Mouse (Mus musculus): ENCODE results near the gene Clca4a.
"Not testable (repeated sequence)": the region's sequence is repeated elsewhere in the genome, so short reads cannot be mapped to it uniquely, and the experiment has no call there.

Gene Clca4a

GRCm38 (mm10) chr3:144974945-144975344, at the start of gene Clca4a:
TSS of gene Clca4a (minus strand) at chr3:144975045.
- no peak for DNase-seq (ENCODE audit: low read depth, low spot score)

GRCm38 (mm10) chr3:145017807-145018206, 43.0 kb upstream of the Clca4a start:
- peak; percentile 31 for DNase-seq (ENCODE audit: low read depth, low spot score)

- no peak for DNase-seq (ENCODE audit: low read depth, low spot score)
These were observed 29.6 kb upstream of the Clca4a start for GRCm38 (mm10) chr3:145004422-145004821.

GRCm38 (mm10) chr3:145000912-145001311, 26.1 kb upstream of the Clca4a start:
- DNase-seq (ENCODE audit: low read depth, low spot score) = no peak

- no peak for DNase-seq (ENCODE audit: low read depth, low spot score)
These were observed 18.2 kb upstream of the Clca4a start for GRCm38 (mm10) chr3:144993055-144993454.

- DNase-seq (ENCODE audit: low read depth, low spot score) = no peak
These were observed 17.8 kb upstream of the Clca4a start for GRCm38 (mm10) chr3:144992618-144993017.

- DNase-seq (ENCODE audit: low read depth, low spot score) = peak; percentile 67
These were observed 11.0 kb upstream of the Clca4a start for GRCm38 (mm10) chr3:144985890-144986289.

GRCm38 (mm10) chr3:144980551-144980950, 5.7 kb upstream of the Clca4a start:
- no peak for DNase-seq (ENCODE audit: low read depth, low spot score)

GRCm38 (mm10) chr3:144977631-144978030, 2.8 kb upstream of the Clca4a start:
- DNase-seq (ENCODE audit: low read depth, low spot score) = peak; percentile 48

GRCm38 (mm10) chr3:144976091-144976490, 1.2 kb upstream of the Clca4a start:
- no peak for DNase-seq (ENCODE audit: low read depth, low spot score)

- DNase-seq (ENCODE audit: low read depth, low spot score) = no peak
These were observed 3.1 kb downstream of the Clca4a start for GRCm38 (mm10) chr3:144971553-144972270.

GRCm38 (mm10) chr3:144969755-144970154, 5.1 kb downstream of the Clca4a start:
- DNase-seq (ENCODE audit: low read depth, low spot score) = no peak

- no peak for DNase-seq (ENCODE audit: low read depth, low spot score)
These were observed 8.8 kb downstream of the Clca4a start for GRCm38 (mm10) chr3:144966074-144966473.

GRCm38 (mm10) chr3:144950829-144951228, 24.0 kb downstream of the Clca4a start:
- DNase-seq (ENCODE audit: low read depth, low spot score) = no peak

- DNase-seq (ENCODE audit: low read depth, low spot score) = peak; percentile 74
These were observed 27.5 kb downstream of the Clca4a start for GRCm38 (mm10) chr3:144947376-144947775.

- DNase-seq (ENCODE audit: low read depth, low spot score) = not testable (repeated sequence)
These were observed 41.2 kb downstream of the Clca4a start for GRCm38 (mm10) chr3:144933625-144934024.

GRCm38 (mm10) chr3:144933011-144933491, 41.8 kb downstream of the Clca4a start:
- DNase-seq (ENCODE audit: low read depth, low spot score) = peak; percentile 5

GRCm38 (mm10) chr3:144932335-144932734, 42.5 kb downstream of the Clca4a start, which contains the start of gene Clca4b:
TSS of gene Clca4b (minus strand) at chr3:144932529.
- DNase-seq (ENCODE audit: low read depth, low spot score) = no peak

- DNase-seq (ENCODE audit: low read depth, low spot score) = no peak
These were observed 60.8 kb downstream of the Clca4a start for GRCm38 (mm10) chr3:144914014-144914413.

Data from ES-CJ7 (cell line).